Comparison of ENCODE assay signal across 14 mouse cellular contexts in genomic region chr8:83916015-83916414, GRCm38 (mm10). TPM values are rescaled to one million over a fixed set of nuclear protein-coding genes. Genes with fewer than 3 reads are reported as not detected.
DNase-seq lines count a peak whose midpoint lies in the region; ATAC-seq lines count a peak whose summit lies in the region.
"Had no signal": no experiment of that assay in that cellular context is flagged by ENCODE, and none has a peak within 500 bp of the region (broad histone marks: within the 10 kb centered on the region; RNA-seq: fewer than 3 reads in every experiment).

No protein-coding gene starts in this region.

- H3K4me3 ChIP-seq in hindbrain, embryonic 12.5 days: no peak overlapping the region
- no peak overlapping the region for H3K4me3 ChIP-seq in hindbrain, embryonic 16.5 days (ENCODE audit: low read length)
- H3K4me3 ChIP-seq: hindbrain, embryonic 15.5 days; lung, embryonic 15.5 days; midbrain, embryonic 10.5 days; neural tube, embryonic 12.5 days had no signal

- H3K4me1 ChIP-seq in hindbrain, embryonic 12.5 days: peaks cover 13% of the 10 kb centered on the region
- peaks cover 21% of the 10 kb centered on the region for H3K4me1 ChIP-seq in hindbrain, embryonic 16.5 days (ENCODE audit: control insufficient read depth, insufficient read depth, low read depth, low read length)
- H3K4me1 ChIP-seq: neural tube, embryonic 12.5 days had no signal

- no peak overlapping the region for H3K4me2 ChIP-seq in hindbrain, embryonic 12.5 days (replicated peaks)
- no peak overlapping the region for H3K4me2 ChIP-seq in hindbrain, embryonic 16.5 days (ENCODE audit: low read length)
- H3K4me2 ChIP-seq: hindbrain, embryonic 15.5 days; lung, embryonic 15.5 days; neural tube, embryonic 12.5 days had no signal

- H3K27me3 ChIP-seq in hindbrain, embryonic 12.5 days: no peaks in the 10 kb centered on the region
- no peaks in the 10 kb centered on the region for H3K27me3 ChIP-seq in hindbrain, embryonic 16.5 days (replicated peaks; ENCODE audit: control insufficient read depth, insufficient read depth, low read length)
- H3K27me3 ChIP-seq: hindbrain, embryonic 15.5 days; lung, embryonic 15.5 days; neural tube, embryonic 12.5 days had no signal

- H3K36me3 ChIP-seq in hindbrain, embryonic 12.5 days: peaks cover 35% of the 10 kb centered on the region
- peaks cover 14% of the 10 kb centered on the region; the same call in 1 of the 2 replicates for H3K36me3 ChIP-seq in hindbrain, embryonic 16.5 days (ENCODE audit: control insufficient read depth, insufficient read depth, low read length)

- no peaks in the 10 kb centered on the region for H3K9me3 ChIP-seq in hindbrain, embryonic 12.5 days (replicated peaks)
- no peaks in the 10 kb centered on the region for H3K9me3 ChIP-seq in hindbrain, embryonic 16.5 days (ENCODE audit: control insufficient read depth, low read length)
- H3K9me3 ChIP-seq: hindbrain, embryonic 15.5 days; lung, embryonic 15.5 days; midbrain, embryonic 10.5 days; neural tube, embryonic 12.5 days had no signal

- intact Hi-C loops in left cerebral cortex, postnatal 14 days (cut with DNase I): no loop called here

- H3K9ac ChIP-seq in hindbrain, embryonic 12.5 days: no peak overlapping the region
- no peak overlapping the region for H3K9ac ChIP-seq in hindbrain, embryonic 16.5 days (ENCODE audit: low read depth, low read length)
- H3K9ac ChIP-seq: hindbrain, embryonic 15.5 days; lung, embryonic 15.5 days; neural tube, embryonic 12.5 days had no signal

- H3K27ac ChIP-seq in hindbrain, embryonic 12.5 days: no peak overlapping the region; the same call in 1 of the 2 replicates
- H3K27ac ChIP-seq in hindbrain, embryonic 16.5 days (ENCODE audit: low read depth, low read length): no peak overlapping the region
- H3K27ac ChIP-seq: hindbrain, embryonic 15.5 days; kidney, postnatal 0 days; lung, embryonic 15.5 days; midbrain, embryonic 10.5 days; neural tube, embryonic 12.5 days; stomach, postnatal 0 days had no signal

- ATAC-seq in hindbrain, embryonic 12.5 days (ENCODE audit: low FRiP score): 0 out of 2 replicates have a peak, but pooled peaks have one; percentile 15
- no peak for ATAC-seq in hindbrain, embryonic 16.5 days
- no peak for ATAC-seq in monocyte, adult 5-6 weeks (replicated peaks; ENCODE audit: insufficient number of reproducible peaks, low FRiP score, low TSS enrichment, poor library complexity, severe bottlenecking)

- peak; percentile 38 for DNase-seq in cerebellum, adult 11 months
- no peak for DNase-seq in cerebellum, adult 11-12 months
- DNase-seq in cerebellum, postnatal 25 days: peak; percentile 65 to 77
- peak; percentile 67 to 72 for DNase-seq in left cerebral cortex, postnatal 14 days (ENCODE audit: low spot score in 2 of 2)
- no peak for DNase-seq in T-cell, adult 2 months (ENCODE audit: low spot score)

- 82% methylated on average over 5 of the region's 5 CpGs for WGBS in hindbrain, embryonic 12.5 days
- 71% methylated on average over 5 of the region's 5 CpGs for WGBS in hindbrain, embryonic 16.5 days

RNA-seq across cellular contexts. Expression of gene Adgrl1, which starts 16.1 kb away (rescaled TPM):
- 38.7 and 41.5 TPM in 2 replicates for polyA plus RNA-seq in hindbrain, embryonic 12.5 days (2016; fragmentation: Nextera tagmentation; extraction: Ambion mirVana)
- 50.9 and 53.0 TPM in 2 replicates for polyA plus RNA-seq in hindbrain, embryonic 16.5 days (2015; fragmentation: Nextera tagmentation; extraction: Ambion mirVana)
- total RNA-seq in left cerebral cortex, postnatal 14 days (2021): 100 to 1,000 TPM; 457 to 482 TPM
- total RNA-seq in monocyte, adult 5-6 weeks (2017): 0.53 to 4.7 TPM (median 1.5 TPM) in 3 replicates

RNA-seq across cellular contexts. Expression of gene Gm10644, which starts 39.0 kb away (rescaled TPM):
- polyA plus RNA-seq in hindbrain, embryonic 12.5 days (2016; fragmentation: Nextera tagmentation; extraction: Ambion mirVana): 1.0 and 1.1 TPM in 2 replicates
- polyA plus RNA-seq in hindbrain, embryonic 16.5 days (2015; fragmentation: Nextera tagmentation; extraction: Ambion mirVana): 0.97 and 0.98 TPM in 2 replicates
- total RNA-seq in left cerebral cortex, postnatal 14 days (2021): under 1 TPM; 0.19 to 0.20 TPM
- 0.10 to 0.58 TPM in 2 of 3 replicates, not detected in the other for total RNA-seq in monocyte, adult 5-6 weeks (2017)

RNA-seq across cellular contexts. Expression of gene Asf1b, which starts 39.3 kb away (rescaled TPM):
- 37.6 and 40.9 TPM in 2 replicates for polyA plus RNA-seq in hindbrain, embryonic 12.5 days (2016; fragmentation: Nextera tagmentation; extraction: Ambion mirVana)
- polyA plus RNA-seq in hindbrain, embryonic 16.5 days (2015; fragmentation: Nextera tagmentation; extraction: Ambion mirVana): 9.8 and 14.6 TPM in 2 replicates
- total RNA-seq in left cerebral cortex, postnatal 14 days (2021): under 1 TPM; 0.72 to 0.79 TPM
- total RNA-seq in monocyte, adult 5-6 weeks (2017): 3.5 to 4.9 TPM (median 3.6 TPM) in 3 replicates

RNA-seq across cellular contexts. Expression of gene Prkaca, which starts 56.8 kb away (rescaled TPM):
- polyA plus RNA-seq in hindbrain, embryonic 12.5 days (2016; fragmentation: Nextera tagmentation; extraction: Ambion mirVana): 201 and 213 TPM in 2 replicates
- polyA plus RNA-seq in hindbrain, embryonic 16.5 days (2015; fragmentation: Nextera tagmentation; extraction: Ambion mirVana): 202 and 254 TPM in 2 replicates
- total RNA-seq in left cerebral cortex, postnatal 14 days (2021): 100 to 1,000 TPM; 268 to 280 TPM
- 14.5 to 24.5 TPM (median 18.8 TPM) in 3 replicates for total RNA-seq in monocyte, adult 5-6 weeks (2017)

Comparison
In these comparisons a context has a peak if more than half of its experiments do, and no peak if none do; other contexts are left out.
1. DNase-seq: peak in cerebellum, adult 11 months (single experiment), cerebellum, postnatal 25 days (2 of 2) and left cerebral cortex, postnatal 14 days (2 of 2); none in cerebellum, adult 11-12 months (single experiment) and T-cell, adult 2 months (single experiment).
2. RNA of gene Adgrl1, which starts 16.1 kb away (total RNA-seq): 457 to 482 TPM in left cerebral cortex, postnatal 14 days; 0.53 to 4.7 TPM in monocyte, adult 5-6 weeks; every median in the first group is over 10 times any median in the second.